Mouse (Mus musculus) common myeloid progenitor, adult 5-6 weeks (primary cell): ENCODE data around the gene Zfp595. TPM values are rescaled to one million over a fixed set of nuclear protein-coding genes. Genes with fewer than 3 reads are reported as not detected.

Experiments
- ATAC-seq: replicated peaks from 2 replicates; pipeline ENCODE4 v1.8.0; 2016; ENCODE audit warnings: low read depth, mild to moderate bottlenecking, moderate TSS enrichment, inconsistent platforms; ENCODE audit not compliant: poor library complexity, severe bottlenecking
- total RNA-seq: library from RNA; stranded (forward); fragments of 200-1000, 187-1606 nt; gene quantifications from 2 replicates; pipeline ENCODE4 v1.2.3, GENCODE M21; 2017

Zfp595 gene
- 5.1 and 10.4 TPM in 2 replicates for total RNA-seq

DNA sequence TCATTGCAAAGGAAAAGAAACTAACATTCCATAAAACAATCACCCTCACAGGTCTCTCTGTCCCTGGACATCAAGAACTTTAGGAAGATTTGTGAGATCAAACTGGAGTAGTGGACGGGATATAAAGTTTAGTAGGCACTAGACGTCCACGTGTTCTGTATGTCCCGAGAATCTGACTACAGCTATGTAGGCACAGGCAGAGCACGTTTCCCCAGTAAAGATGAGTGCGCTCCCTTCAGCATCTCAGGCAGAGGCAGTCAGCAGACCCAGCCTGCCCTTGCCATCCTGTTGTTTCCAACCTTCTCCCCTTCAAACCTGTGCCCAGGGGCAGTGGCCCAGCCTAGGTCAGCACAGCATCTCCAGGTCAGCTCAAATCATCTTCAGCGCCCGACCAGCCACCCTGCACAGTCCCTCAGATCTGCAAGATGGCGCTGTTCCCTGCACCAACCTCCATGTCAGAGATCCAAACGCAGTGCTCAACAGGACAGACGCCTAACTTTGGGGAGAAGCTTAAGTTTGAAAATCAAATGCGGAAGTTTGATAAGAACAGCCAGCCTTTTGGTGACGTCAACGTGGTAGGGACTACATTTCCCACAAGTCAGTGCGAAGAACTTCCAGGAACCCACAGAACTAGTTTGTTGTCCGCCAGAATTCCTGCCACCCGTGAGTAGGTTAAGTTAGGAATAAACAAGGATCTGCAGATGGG lies at the start of gene Zfp595:
Zfp595 (minus strand) TSS at position 552 of the 706 bp plus-strand sequence.
- peak; percentile 99 for ATAC-seq

DNA sequence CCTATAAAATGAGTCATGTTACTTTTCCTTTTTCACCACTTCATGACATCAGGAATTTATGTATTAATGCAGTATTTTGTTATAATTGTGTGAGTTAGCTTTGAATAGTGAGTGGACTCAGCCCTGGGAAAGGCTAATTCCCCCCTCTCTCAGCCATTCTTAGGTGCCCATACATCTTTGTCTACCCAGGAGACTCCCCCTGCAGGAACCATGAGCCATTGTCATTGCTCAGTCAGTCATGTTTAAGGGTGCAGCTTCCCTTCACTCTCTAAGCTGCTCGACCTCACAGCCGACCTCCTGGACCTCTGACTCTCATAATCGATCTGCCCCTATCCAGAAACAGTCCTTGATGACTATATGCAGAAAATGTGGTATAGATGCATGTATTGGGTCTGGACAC lies 43.9 kb upstream of the Zfp595 start:
- ATAC-seq, result peak; percentile 57

DNA sequence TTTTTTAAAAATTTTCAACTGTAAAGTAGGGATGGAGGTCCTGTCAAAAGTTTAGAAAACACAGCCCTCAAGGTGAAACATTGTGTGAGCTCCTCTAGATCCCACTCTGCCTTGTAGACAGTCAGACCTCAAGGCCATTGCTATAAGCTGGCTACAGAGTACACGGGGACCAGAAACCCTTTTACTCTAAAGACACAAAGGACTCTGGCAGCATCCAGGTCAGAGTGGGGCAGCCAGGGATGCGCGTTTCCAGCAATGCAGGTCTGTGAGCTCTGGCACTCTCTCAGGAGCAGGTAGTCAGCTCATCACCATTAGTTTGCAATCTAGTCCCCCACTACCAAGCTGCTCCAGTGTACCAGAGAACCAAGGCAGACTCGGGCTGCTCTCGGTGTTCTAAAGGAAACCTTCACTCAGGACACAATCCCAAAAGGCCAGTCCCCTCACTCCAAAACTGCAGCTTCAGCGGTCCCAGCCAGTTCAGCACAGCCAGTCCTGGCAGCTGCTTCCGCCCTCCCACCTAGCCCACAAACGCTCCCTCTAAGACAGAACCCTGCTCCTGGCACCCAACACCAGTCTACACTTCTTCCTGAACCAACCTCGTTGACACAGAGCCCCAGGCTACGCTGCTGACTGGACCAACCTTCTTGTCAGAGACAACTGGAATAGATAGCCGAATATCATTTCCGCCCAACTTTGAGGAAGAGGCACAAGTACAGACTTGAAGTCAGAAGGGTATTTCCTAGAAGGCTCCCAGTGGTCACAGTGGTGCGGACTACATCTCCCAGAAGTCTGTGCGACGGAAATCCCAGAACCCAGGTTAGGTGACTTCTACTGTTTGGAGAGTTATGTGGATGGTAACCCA lies 42.9 kb upstream of the Zfp595 start, which contains the start of the genes Gm28041 and Zfp456:
Gm28041 (minus strand) TSS at position 684 of the 862 bp plus-strand sequence.
Zfp456 (minus strand) TSS at position 761 of the 862 bp plus-strand sequence.
- ATAC-seq, result peak; percentile 96

DNA sequence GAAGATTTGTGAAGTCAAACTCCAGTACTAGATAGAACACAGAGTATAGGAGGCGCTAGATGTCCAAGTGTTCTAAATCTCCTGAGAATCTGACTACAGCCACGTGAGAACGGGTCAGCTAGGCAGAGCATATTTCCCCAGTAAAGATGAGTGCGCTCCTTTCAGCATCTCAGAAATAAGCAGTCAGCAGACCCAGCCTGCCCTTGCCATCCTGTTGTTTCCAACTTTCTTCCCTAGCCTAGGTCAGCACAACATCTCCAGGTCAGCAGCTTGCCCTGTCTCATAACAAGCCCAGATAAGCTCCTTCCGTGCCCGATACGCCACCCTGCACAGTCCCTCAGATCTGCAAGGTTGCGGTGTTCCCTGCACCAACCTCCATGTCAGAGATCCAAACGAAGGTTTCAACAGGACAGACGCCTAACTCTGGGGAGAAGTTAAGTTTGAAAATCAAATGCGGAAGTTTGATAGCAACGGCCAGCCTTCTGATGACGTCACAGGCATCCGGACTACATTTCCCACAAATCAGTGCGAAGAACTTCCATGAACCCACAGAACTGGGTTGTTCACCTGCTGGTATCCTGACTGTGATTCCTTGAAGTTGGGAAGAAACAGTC lies 27.9 kb upstream of the Zfp595 start, which contains the start of the genes Gm28044 and Zfp953:
Gm28044 (minus strand) TSS at position 406 of the 614 bp plus-strand sequence.
Zfp953 (minus strand) TSS at position 475 of the 614 bp plus-strand sequence.
- ATAC-seq, result peak; percentile 97

DNA sequence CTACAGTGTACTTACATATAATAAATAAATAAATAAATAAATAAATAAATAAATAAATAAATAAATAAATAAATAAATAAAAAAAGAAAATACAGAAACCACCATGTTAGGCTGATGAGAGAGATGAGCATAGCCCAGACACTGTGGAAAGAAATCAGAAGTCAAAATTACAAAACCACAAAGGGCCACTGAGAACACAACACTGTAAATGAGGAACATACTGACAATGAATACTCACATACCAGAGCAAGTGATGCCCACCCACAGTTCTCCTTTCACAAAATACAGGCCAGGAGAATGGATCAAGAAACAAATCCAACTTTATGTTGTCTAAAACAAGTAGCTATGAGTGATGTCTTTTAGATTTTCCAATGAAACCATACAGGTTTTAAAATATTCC lies 19.5 kb upstream of the Zfp595 start:
- ATAC-seq, result peak; percentile 58

DNA sequence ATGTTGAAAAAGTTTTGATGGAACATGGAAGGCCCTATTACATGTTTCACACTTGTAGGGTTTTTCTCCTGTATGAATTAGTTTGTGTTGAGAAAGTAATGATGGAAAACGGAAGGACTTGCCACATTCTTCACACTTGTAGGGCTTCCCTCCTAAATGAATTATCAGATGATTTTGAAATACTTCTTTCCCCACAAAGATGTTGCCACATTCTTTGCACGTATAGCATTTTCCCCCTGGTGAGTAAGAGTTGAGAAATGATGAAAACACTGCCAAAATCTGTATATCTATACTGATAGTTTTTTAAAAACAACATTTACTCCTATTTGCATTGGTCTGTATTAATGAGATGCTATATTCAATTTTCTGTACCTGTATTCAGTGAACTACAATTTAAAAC lies 11.1 kb upstream of the Zfp595 start:
- ATAC-seq, result no peak

DNA sequence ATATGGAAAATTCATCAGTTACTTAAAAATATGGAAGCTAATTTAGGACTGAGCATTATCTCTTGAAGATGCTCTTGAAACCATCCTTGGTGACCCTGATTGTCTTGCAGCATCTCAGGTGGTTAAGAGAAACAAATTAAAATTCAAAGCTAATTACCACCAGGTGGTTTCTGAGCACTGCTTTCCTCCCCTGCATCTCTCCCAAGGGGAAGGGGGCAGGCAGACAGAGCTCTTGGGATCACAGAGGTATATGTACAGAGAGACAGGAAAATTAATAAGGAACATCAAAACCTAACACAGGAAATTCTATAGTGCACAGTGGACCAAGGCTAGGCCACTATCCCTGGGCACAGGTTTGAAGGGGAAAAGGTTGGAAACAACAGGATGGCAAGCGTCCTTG lies 507 bp upstream of the Zfp595 start:
- ATAC-seq, result no peak

DNA sequence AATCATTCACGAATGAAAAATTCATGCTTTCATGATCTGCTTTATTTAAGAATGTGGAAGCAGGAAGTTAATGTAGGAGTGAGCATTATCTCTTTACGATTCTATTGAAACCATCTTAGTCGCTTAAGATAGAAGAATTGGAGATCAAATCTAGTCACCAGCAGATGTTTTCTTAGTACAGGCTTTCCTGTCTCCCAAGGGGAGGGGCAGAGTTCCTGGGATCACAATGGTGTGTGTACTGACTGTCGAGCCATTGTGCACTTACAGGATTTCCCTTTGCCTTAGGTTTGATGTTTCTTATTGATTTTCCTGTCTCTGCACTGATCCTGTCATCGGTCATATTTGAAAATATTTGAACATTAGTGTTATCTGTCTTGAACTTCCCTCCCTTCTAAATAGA lies 25.7 kb downstream of the Zfp595 start:
- peak; percentile 27 for ATAC-seq

DNA sequence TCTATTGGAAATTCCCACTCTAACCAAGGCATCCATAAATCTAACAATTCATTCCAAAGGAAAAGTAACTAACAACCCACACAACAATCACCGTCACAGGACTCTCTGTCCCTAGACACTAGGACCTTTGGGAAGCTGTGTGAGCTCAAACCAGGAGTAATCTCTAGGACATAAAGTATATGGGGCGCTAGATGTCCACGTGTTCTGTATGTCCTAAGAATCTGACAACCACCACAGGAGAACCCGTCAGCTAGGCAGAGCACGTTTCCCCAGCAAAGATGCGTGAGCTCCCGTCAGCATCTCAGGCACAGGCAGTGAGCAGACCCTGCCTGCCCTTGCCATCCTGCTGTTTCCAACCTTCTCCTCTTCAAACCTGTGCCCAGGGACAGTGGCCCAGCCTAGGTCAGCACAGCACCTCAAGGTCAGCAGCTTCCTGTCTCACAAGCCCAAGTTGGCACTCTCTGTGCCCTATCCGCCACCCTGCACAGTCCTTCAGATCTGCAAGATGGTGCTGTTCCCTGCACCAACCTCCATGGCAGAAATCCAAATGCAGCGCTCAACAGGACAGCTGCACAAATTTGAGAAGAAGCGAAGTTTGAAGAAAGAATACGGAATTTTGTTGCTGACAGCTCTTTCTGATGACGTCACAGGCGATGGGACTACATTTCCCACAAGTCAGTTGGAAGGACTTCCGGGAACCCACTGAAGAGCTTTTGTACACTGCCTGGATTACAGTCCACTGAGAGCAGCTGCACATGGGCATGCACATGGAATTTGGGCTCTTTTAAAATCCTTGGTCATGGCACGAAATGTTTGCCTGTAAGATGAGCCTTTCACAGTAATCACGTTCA lies 26.3 kb downstream of the Zfp595 start, which contains the start of gene Zfp457:
Zfp457 (minus strand) TSS at position 664 of the 851 bp plus-strand sequence.
- ATAC-seq, result peak; percentile 97

DNA sequence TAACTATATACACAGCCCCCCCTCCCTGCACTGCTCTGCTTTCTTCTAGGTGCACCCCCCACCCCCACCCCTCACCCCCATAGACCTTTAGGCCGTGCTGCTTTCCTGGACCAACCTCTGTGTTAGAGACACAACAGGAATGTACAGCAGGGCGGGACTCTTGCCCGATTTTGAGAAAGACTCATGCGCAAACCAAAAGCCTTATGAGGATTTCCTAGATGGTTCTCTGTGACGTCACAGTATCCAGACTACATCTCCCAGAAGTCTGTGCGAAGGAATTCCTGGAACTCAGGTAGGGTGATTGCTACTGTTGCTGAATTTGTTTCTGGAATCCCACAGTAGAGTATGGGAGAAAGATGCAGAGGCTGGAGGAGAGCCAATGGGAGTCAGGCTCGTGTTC lies 54.1 kb downstream of the Zfp595 start, which contains the start of gene Zfp458:
Zfp458 (minus strand) TSS at position 153 of the 400 bp plus-strand sequence.
- no peak for ATAC-seq

DNA sequence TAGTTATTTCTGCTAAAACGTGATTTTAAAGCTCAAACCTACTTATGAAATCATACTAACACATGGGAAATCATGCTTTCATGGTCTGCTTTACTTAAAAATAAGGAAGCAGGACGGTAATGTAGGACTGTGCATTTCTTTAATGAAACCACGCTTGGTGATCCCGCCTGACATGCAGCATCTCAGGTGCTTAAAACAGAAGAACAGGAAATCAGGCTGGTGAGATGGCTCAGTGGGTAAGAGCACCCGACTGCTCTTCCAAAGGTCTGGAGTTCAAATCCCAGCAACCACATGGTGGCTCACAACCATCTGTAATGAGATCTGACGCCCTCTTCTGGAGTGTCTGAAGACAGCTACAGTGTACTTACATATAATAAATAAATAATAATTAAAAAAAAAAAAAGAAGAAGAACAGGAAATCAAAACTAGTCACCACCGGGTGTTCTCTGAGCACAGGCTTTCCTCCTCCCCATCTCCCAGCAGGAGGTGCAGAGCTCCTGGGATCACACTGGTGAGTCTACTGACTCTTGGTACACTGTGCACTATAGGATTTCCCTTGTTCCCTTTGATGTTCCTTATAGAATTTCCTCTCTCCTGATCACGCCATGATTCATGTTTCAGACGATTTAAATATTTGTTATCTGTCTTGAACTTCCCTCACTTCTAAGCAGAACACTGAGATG lies 62.8 kb downstream of the Zfp595 start:
- ATAC-seq, result peak; percentile 43

DNA sequence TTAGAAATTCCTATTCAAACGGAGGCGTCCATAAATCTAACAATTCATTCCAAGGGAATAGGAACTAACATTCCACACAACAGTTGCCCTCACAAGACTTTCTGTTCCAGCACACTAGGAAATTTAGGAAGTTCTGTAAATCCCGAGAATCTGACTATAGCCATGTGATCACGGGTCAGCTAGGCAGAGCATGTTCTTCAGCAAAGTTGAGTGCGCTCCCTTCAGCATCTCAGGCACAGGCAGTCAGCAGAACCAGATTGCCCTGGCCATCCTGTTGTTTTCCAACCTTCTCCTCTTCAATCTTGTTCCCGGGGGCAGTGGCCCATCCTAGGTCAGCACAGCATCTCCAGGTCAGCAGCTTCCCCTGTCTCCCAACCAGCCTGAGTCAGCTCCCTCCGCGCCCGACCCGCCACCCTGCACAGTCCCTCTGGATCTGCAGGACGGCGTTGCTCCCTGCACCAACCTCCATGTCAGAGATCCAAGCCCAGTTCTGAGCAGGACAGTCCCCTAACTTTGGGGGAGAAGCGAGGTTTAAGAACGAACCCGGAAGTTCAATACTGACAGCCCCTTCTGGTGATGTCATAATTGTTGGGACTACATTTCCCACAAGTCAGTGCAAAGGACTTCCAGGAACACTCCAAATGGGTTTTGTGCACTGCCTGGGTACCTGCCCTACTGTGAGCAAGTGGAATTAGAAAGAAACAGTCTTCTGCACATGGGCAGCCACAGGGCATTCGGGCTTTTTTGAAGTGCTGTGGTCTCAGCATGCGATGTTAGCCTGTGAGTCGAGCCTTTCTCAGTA lies 63.6 kb downstream of the Zfp595 start:
- ATAC-seq, result peak; percentile 100

Other genes with a start within 250 kb of the Zfp595 start
- gene Zfp708, start 234.6 kb downstream of the Zfp595 start, total RNA-seq, result 4.2 and 5.0 TPM in 2 replicates
- 6.6 and 9.0 TPM in 2 replicates for gene Gm28557, start 224.0 kb downstream of the Zfp595 start, total RNA-seq
- 2.8 TPM in 1 of 2 replicates, not detected in the other for gene Rslcan18, start 216.3 kb downstream of the Zfp595 start, total RNA-seq
- gene Zfp759, start 210.9 kb downstream of the Zfp595 start, total RNA-seq, result 6.4 and 7.2 TPM in 2 replicates
- 10.5 and 15.2 TPM in 2 replicates for gene Rsl1, start 159.4 kb downstream of the Zfp595 start, total RNA-seq
- gene Zfp455, start 138.1 kb downstream of the Zfp595 start, total RNA-seq, result 3.2 and 7.8 TPM in 2 replicates
- 3.8 and 7.9 TPM in 2 replicates for gene Zfp458, start 54.1 kb downstream of the Zfp595 start, total RNA-seq
- gene Zfp457, start 26.1 kb downstream of the Zfp595 start, total RNA-seq, result 2.0 and 2.6 TPM in 2 replicates
- 0.92 and 8.2 TPM in 2 replicates for gene Gm28044, start 28.0 kb upstream of the Zfp595 start, total RNA-seq
- gene Zfp953, start 28.0 kb upstream of the Zfp595 start, total RNA-seq, result 8.7 and 9.1 TPM in 2 replicates
- 4.4 TPM in 1 of 2 replicates, not detected in the other for gene Gm28041, start 43.2 kb upstream of the Zfp595 start, total RNA-seq
- 4.3 and 4.4 TPM in 2 replicates for gene Zfp456, start 43.2 kb upstream of the Zfp595 start, total RNA-seq
- 5.3 and 6.3 TPM in 2 replicates for gene Zfp429, start 67.2 kb upstream of the Zfp595 start, total RNA-seq
- gene Zfp459, start 88.8 kb upstream of the Zfp595 start, total RNA-seq, result 1.2 and 6.1 TPM in 2 replicates
- gene Zfp874a, start 119.1 kb upstream of the Zfp595 start, total RNA-seq, result 13.8 and 14.0 TPM in 2 replicates
- gene Zfp874b, start 151.7 kb upstream of the Zfp595 start, total RNA-seq, result 10.3 and 15.4 TPM in 2 replicates
- gene Zfp58, start 168.0 kb upstream of the Zfp595 start, total RNA-seq, result 7.9 and 8.4 TPM in 2 replicates
- not detected in 2 replicates for gene Gm26965, start 193.6 kb upstream of the Zfp595 start, total RNA-seq
- 16.8 and 17.2 TPM in 2 replicates for gene Zfp87, start 193.6 kb upstream of the Zfp595 start, total RNA-seq
- gene Zfp748, start 221.3 kb upstream of the Zfp595 start, total RNA-seq, result 12.3 and 13.6 TPM in 2 replicates